Mouse (Mus musculus): ENCODE measurements at regions not wholly inside any gene's neighbourhood (a gene's known extent, or its start where the extent isn't known, plus 50 kb on each side); places are given as distances from the start of the nearest gene placed in this dataset.

GRCm38 (mm10) chr1:88575291-88575690 lies 65.4 kb upstream of the Glrp1 start:
- no peak for DNase-seq

- DNase-seq, result no peak
Measured at GRCm38 (mm10) chr1:88572161-88572560, 62.3 kb upstream of the Glrp1 start.

GRCm38 (mm10) chr1:88568447-88569053 lies 58.7 kb upstream of the Glrp1 start:
- no peak for DNase-seq

GRCm38 (mm10) chr1:88567198-88567597 lies 57.3 kb upstream of the Glrp1 start:
- DNase-seq, result no peak

DNA sequence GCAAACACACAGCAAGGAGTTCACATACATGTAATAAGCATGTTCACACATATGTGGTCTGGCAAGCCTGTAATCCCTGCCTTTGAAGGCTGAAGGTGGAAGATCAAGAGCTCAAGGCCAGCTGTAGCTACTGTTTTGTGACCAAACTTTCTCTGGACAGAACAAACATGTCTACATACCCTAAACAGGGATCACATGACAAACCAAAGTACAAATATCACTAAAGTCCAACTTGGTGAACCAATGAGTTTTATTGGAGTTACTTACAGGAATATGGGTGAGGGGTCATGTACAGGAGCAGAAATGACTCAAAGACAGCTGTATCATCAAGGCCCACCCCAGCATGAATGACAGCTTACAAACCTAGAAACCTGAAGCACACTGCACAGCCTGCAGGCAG lies 56.6 kb upstream of the Glrp1 start:
- no peak for DNase-seq

DNA sequence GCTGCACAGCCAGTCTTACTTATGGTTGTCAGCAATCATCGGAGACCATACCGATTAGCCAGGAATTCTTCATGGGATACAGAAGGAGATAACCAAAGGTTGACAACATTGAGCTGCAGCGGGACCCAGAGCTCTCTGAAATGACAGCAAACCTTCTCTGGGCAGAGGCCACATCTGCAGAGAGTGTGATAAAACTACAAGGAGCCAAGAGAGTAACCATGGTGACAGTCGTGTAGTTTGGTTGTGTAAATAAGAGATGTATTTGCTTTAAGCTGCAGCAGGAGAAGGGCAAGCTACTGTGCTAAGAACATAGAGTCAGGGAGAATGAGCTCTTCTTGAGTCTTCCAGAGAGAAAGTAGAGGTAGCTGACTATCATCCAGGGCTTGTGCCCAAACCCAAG lies 55.0 kb upstream of the Glrp1 start:
- DNase-seq, result no peak

DNA sequence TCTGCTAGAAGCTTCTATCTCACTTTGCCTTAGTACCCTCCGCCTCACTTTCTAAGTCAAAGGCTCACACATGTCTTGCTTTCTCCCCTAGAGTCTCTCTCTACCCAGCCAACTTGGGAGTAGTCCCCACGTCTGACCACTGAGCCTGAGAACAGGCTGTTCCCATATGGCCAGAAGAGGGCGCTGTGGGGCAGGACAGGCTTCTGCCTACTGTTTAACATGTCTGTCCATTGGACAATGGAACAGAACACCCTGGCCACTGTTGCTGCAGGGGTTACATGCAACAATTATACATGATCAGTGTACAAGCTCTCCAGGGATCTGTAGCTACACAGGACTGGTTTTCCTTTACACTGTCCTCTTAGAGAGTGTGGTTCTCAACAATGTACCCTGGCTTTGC lies 52.5 kb upstream of the Glrp1 start:
- DNase-seq, result peak; percentile 89 to 90

DNA sequence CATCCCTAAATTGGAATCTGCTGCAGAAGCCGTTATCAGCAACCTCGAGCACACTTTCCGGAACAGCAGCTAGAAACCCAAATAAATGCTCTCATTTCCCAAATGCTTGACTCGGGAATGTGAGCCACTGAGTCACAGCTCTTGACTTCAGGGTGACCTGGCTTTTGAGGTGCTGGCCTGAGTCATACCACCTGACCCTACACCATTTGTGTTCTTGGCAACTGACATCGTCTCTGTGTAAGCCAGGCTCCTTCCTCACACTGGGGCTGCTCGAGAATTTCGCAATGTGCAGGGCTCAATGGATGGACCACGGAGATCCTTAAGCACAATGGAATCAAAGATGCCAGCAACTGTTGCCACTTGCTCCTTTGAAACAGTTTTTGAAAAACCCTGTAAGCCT lies 50.9 kb upstream of the Glrp1 start:
- no peak for DNase-seq

All from cerebellum, postnatal 10 days (tissue).